Mouse (Mus musculus) B cell, adult 2 months (primary cell): ENCODE results near the gene Zfp362.

ENCODE experiments used
- DNase-seq, 2 experiments: peaks; one replicate each; pipeline ENCODE4 v3.0.0; 2022

Zfp362 gene

GRCm38 (mm10) chr4:128806043-128806826 is at the start of gene Zfp362:
TSS of gene Zfp362 (minus strand) at chr4:128806045.
- peak; percentile 69 to 74 for DNase-seq

- no peak for DNase-seq
Measured at GRCm38 (mm10) chr4:128855613-128856040, 49.8 kb upstream of the Zfp362 start.

- no peak for DNase-seq
Measured at GRCm38 (mm10) chr4:128853117-128853516, 47.3 kb upstream of the Zfp362 start.

GRCm38 (mm10) chr4:128852266-128852887 is 46.5 kb upstream of the Zfp362 start:
- DNase-seq: no peak

GRCm38 (mm10) chr4:128849686-128850085 is 43.8 kb upstream of the Zfp362 start:
- no peak for DNase-seq

- no peak for DNase-seq
Measured at GRCm38 (mm10) chr4:128848961-128849360, 43.1 kb upstream of the Zfp362 start.

- DNase-seq: no peak
Measured at GRCm38 (mm10) chr4:128845367-128845973, 39.6 kb upstream of the Zfp362 start.

GRCm38 (mm10) chr4:128844566-128844965 is 38.7 kb upstream of the Zfp362 start:
- no peak for DNase-seq

GRCm38 (mm10) chr4:128841259-128841658 is 35.4 kb upstream of the Zfp362 start:
- no peak for DNase-seq

GRCm38 (mm10) chr4:128839811-128840738 is 34.2 kb upstream of the Zfp362 start:
- no peak for DNase-seq

GRCm38 (mm10) chr4:128838202-128838601 is 32.4 kb upstream of the Zfp362 start:
- no peak for DNase-seq

- no peak for DNase-seq
Measured at GRCm38 (mm10) chr4:128824131-128824530, 18.3 kb upstream of the Zfp362 start.

GRCm38 (mm10) chr4:128820568-128820967 is 14.7 kb upstream of the Zfp362 start:
- no peak for DNase-seq

GRCm38 (mm10) chr4:128817011-128817410 is 11.2 kb upstream of the Zfp362 start:
- no peak for DNase-seq

- DNase-seq: peak; percentile 71 to 75
Measured at GRCm38 (mm10) chr4:128811382-128812056, 5.7 kb upstream of the Zfp362 start.

GRCm38 (mm10) chr4:128806827-128807179 is 958 bp upstream of the Zfp362 start:
- DNase-seq: peak; percentile 56 to 58

- DNase-seq: peak; percentile 58 to 63
Measured at GRCm38 (mm10) chr4:128805150-128806042, 449 bp downstream of the Zfp362 start.

GRCm38 (mm10) chr4:128804426-128805149 is 1.3 kb downstream of the Zfp362 start:
- DNase-seq: peak in 1 of 2 experiments; percentile 29

- DNase-seq: no peak
Measured at GRCm38 (mm10) chr4:128803569-128803968, 2.3 kb downstream of the Zfp362 start.
